Mouse (Mus musculus) telencephalon, adult 2 months (tissue): ENCODE measurements around the gene Cdpf1.

Experiments
- DNase-seq: peaks from one replicate; pipeline ENCODE4 v3.0.0-alpha.2; 2011; ENCODE audit warnings: low read depth, low spot score

The Cdpf1 gene

DNA sequence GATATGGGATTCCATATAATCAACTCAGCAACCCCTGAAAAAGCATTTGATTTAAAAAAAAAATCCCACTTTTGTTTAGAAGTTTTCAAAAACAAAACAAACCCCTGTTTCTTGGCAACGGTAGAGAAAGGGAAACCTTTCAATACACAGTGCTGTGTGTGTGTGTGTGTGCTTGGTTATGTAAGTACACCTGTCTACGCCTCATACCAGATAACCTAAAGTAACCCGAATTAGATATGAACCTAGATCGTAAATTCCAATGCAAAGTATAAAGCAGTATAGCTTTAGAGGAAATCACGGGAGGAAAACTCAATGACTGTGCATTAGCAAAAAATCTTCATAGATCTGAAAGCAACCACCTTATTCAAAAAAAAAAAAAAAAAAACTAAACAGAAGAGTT lies 44.8 kb downstream of the Cdpf1 start:
- DNase-seq = no peak

DNA sequence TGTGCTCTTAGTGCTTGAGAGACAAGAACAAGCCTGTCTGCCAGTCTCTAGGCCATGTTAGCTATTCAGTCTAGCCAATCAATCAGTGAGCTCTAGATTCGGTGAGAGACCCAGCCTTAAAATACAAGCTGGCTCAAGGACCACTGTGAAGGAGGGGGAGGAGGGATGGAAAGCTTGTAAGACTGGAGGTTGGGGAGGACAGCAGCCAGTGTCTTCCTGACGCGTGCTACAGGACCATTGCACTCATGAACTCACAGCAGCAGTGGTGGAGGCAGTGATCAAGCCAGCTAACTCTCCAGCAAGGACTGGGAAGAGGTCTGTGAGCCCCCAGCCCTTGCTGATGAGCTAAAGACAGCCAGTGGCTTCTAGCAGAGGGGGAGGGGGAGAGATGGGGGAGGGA lies 46.5 kb downstream of the Cdpf1 start:
- no peak for DNase-seq

DNA sequence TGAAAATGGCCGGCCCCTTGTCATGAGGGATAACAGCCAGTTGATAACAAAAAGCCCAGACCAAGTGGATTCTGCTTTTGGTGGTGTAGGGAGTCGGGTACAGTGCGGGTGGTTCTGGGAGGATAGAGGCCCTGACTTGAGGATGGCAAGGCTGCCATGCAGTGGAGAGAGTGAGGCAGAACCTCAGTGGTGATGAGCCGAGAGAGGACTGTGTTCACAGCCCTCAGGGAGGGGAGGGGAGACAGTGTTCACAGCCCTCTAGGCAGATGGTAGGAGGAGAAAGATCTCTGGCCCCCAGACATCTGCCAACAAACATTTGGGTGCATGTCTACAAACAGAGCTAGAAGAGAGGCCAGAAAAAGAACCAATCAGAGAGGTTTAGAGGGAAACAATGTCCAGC lies 48.7 kb downstream of the Cdpf1 start:
- no peak for DNase-seq

DNA sequence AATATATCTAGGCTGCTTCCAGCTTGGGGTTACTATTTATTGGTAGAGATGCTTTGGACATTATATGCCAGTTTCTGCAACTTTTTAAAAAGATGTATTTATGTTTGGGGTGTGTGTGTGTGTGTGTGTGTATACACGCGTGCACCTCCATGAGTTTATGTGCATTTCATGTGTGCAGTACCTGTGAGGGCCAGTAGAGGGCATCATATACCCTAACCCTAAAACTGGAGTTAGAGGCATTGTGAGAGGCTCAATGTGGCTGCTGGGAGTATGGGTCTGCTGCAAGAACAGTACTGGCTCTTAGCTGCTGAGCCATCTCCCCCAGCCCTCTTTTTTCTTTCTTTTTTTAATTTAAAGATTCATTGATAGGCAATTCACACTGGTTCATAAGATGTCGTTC lies 53.7 kb downstream of the Cdpf1 start:
- DNase-seq = no peak
